Mouse (Mus musculus) forebrain, embryonic 16.5 days (tissue): ENCODE measurements around the gene Zbtb44. TPM values are rescaled to one million over a fixed set of nuclear protein-coding genes. Genes with fewer than 3 reads are reported as not detected.

ENCODE experiments used
- ATAC-seq: fragments of 200-750 bp; cut with Nextera tagmentation; 2 replicates; pipeline ENCODE4 v1.8.0; 2017; ENCODE audit warnings: mild to moderate bottlenecking, moderate library complexity
- H3K27ac ChIP-seq: fragments of 300-500 bp; sonication (generic); 2 replicates; pipeline ENCODE4 v1.5.1; 2014; ENCODE audit warnings: low read length, control low read depth
- H3K27me3 ChIP-seq: fragments of 300-500 bp; sonication (generic); replicated peaks from 2 replicates; pipeline ENCODE4 v1.6.1; 2014; ENCODE audit warnings: low read length; ENCODE audit not compliant: control insufficient read depth, insufficient read depth
- H3K36me3 ChIP-seq: fragments of 300-500 bp; sonication (generic); 2 replicates; pipeline ENCODE4 v1.6.1; 2014; ENCODE audit not compliant: control insufficient read depth, insufficient read depth
- H3K4me1 ChIP-seq: fragments of 300-500 bp; sonication (generic); replicated peaks from 2 replicates; pipeline ENCODE4 v1.6.1; 2014; ENCODE audit warnings: low read length; ENCODE audit not compliant: control insufficient read depth, insufficient read depth
- H3K4me2 ChIP-seq: fragments of 300-500 bp; sonication (generic); 2 replicates; pipeline ENCODE4 v1.6.1; 2014; ENCODE audit warnings: mild to moderate bottlenecking, low read length, control low read depth
- H3K4me3 ChIP-seq: fragments of 300-500 bp; sonication (generic); replicated peaks from 2 replicates; pipeline ENCODE4 v1.5.1; 2014; ENCODE audit warnings: mild to moderate bottlenecking, low read length, control low read depth
- H3K9ac ChIP-seq: fragments of 300-500 bp; sonication (generic); replicated peaks from 2 replicates; pipeline ENCODE4 v1.6.1; 2014; ENCODE audit warnings: low read depth, low read length, control low read depth
- H3K9me3 ChIP-seq: fragments of 300-500 bp; sonication (generic); 2 replicates; pipeline ENCODE4 v1.6.1; 2016; ENCODE audit warnings: low read length; ENCODE audit not compliant: control insufficient read depth
- WGBS: fragments of 180-500 bp; shearing (Covaris S2); extraction: QIAGEN DNeasy Blood & Tissue Kit; methylation state at CpG from one replicate; pipeline ENCODE4 v1.1.7; 2014; 5-methylcytosine and 5-hydroxymethylcytosine counted together
- polyA plus RNA-seq: library from polyadenylated mRNA; unstranded; fragments of >200 nt; fragmentation: Nextera tagmentation; extraction: Ambion mirVana; gene quantifications from 2 replicates; pipeline ENCODE4 v1.2.1, GENCODE M21; 2015

The Zbtb44 gene
- polyA plus RNA-seq, 1 experiment from 2014 or later, result 4.3 TPM

GRCm38 (mm10) chr9:31011533-31011932 is 18.9 kb upstream of the Zbtb44 start:
- no peak overlapping the region for H3K4me2 ChIP-seq
- no peaks in the 10 kb centered on the region for H3K4me1 ChIP-seq
- no peaks in the 10 kb centered on the region for H3K9me3 ChIP-seq
- no peaks in the 10 kb centered on the region for H3K36me3 ChIP-seq
- 44% methylated on average over 1 of the region's 1 CpGs for WGBS
- no peak for ATAC-seq
- no peaks in the 10 kb centered on the region for H3K27me3 ChIP-seq
- no peak overlapping the region for H3K4me3 ChIP-seq
- H3K9ac ChIP-seq, result no peak overlapping the region
- no peak overlapping the region for H3K27ac ChIP-seq

- Histone ChIP-seq H3K4me3 (no peak overlapping the region), H3K9me3 (no peaks in the 10 kb centered on the region), H3K4me2 (no peak overlapping the region), H3K4me1 (no peaks in the 10 kb centered on the region), H3K9ac (no peak overlapping the region), H3K27ac (no peak overlapping the region), H3K27me3 (no peaks in the 10 kb centered on the region), H3K36me3 (no peaks in the 10 kb centered on the region)
- WGBS, result 86% methylated on average over 4 of the region's 4 CpGs
- no peak for ATAC-seq
These were observed 17.8 kb upstream of the Zbtb44 start for GRCm38 (mm10) chr9:31012674-31013073.

GRCm38 (mm10) chr9:31013415-31013814 is 17.0 kb upstream of the Zbtb44 start:
- WGBS, result 89% methylated on average over 4 of the region's 4 CpGs
- Histone ChIP-seq H3K4me1 (no peaks in the 10 kb centered on the region), H3K27me3 (no peaks in the 10 kb centered on the region), H3K9ac (no peak overlapping the region), H3K36me3 (no peaks in the 10 kb centered on the region), H3K4me2 (no peak overlapping the region), H3K9me3 (no peaks in the 10 kb centered on the region), H3K27ac (no peak overlapping the region), H3K4me3 (no peak overlapping the region)
- ATAC-seq, result no peak

GRCm38 (mm10) chr9:31017616-31018015 is 12.8 kb upstream of the Zbtb44 start:
- no peaks in the 10 kb centered on the region for H3K36me3 ChIP-seq
- no peak overlapping the region for H3K27ac ChIP-seq
- H3K9ac ChIP-seq, result no peak overlapping the region
- H3K4me1 ChIP-seq, result no peaks in the 10 kb centered on the region
- WGBS, result 55% methylated on average over 4 of the region's 4 CpGs
- H3K9me3 ChIP-seq, result no peaks in the 10 kb centered on the region
- no peak overlapping the region for H3K4me2 ChIP-seq
- no peak for ATAC-seq
- no peak overlapping the region for H3K4me3 ChIP-seq
- no peaks in the 10 kb centered on the region for H3K27me3 ChIP-seq

GRCm38 (mm10) chr9:31018158-31018557 is 12.3 kb upstream of the Zbtb44 start:
- no peaks in the 10 kb centered on the region for H3K36me3 ChIP-seq
- no peaks in the 10 kb centered on the region for H3K9me3 ChIP-seq
- 91% methylated on average over 3 of the region's 3 CpGs for WGBS
- H3K4me3 ChIP-seq, result no peak overlapping the region
- H3K27ac ChIP-seq, result no peak overlapping the region
- no peaks in the 10 kb centered on the region for H3K4me1 ChIP-seq
- H3K4me2 ChIP-seq, result no peak overlapping the region
- H3K9ac ChIP-seq, result no peak overlapping the region
- no peak for ATAC-seq
- no peaks in the 10 kb centered on the region for H3K27me3 ChIP-seq

GRCm38 (mm10) chr9:31018705-31019104 is 11.7 kb upstream of the Zbtb44 start:
- no peaks in the 10 kb centered on the region for H3K4me1 ChIP-seq
- no peak overlapping the region for H3K27ac ChIP-seq

GRCm38 (mm10) chr9:31028251-31028650 is 2.2 kb upstream of the Zbtb44 start:
- no peak overlapping the region for H3K27ac ChIP-seq
- H3K9me3 ChIP-seq, result no peaks in the 10 kb centered on the region
- H3K36me3 ChIP-seq, result no peaks in the 10 kb centered on the region
- 84% methylated on average over 4 of the region's 4 CpGs for WGBS
- no peak overlapping the region for H3K9ac ChIP-seq
- no peak overlapping the region for H3K4me3 ChIP-seq
- H3K27me3 ChIP-seq, result no peaks in the 10 kb centered on the region
- no peak for ATAC-seq
- H3K4me2 ChIP-seq, result no peak overlapping the region
- H3K4me1 ChIP-seq, result peaks cover 13% of the 10 kb centered on the region

More at GRCm38 (mm10) chr9:31018705-31019104, 11.7 kb upstream of the Zbtb44 start:
- H3K9ac ChIP-seq, result no peak overlapping the region
- no peaks in the 10 kb centered on the region for H3K27me3 ChIP-seq
- ATAC-seq, result no peak
- H3K36me3 ChIP-seq, result no peaks in the 10 kb centered on the region
- no peak overlapping the region for H3K4me3 ChIP-seq
- H3K9me3 ChIP-seq, result no peaks in the 10 kb centered on the region
- no peak overlapping the region for H3K4me2 ChIP-seq

- ATAC-seq, result peak; percentile 98
These were observed 513 bp upstream of the Zbtb44 start for GRCm38 (mm10) chr9:31029751-31030511.

GRCm38 (mm10) chr9:31031414-31031843 is 985 bp downstream of the Zbtb44 start:
- Histone ChIP-seq H3K9me3 (no peaks in the 10 kb centered on the region), H3K9ac (peak overlapping the region; percentile 98)

More at GRCm38 (mm10) chr9:31029751-31030511, 513 bp upstream of the Zbtb44 start:
- H3K4me3 ChIP-seq, result peak overlapping the region; percentile 95
- H3K4me1 ChIP-seq, result peaks cover 13% of the 10 kb centered on the region
- H3K27me3 ChIP-seq, result no peaks in the 10 kb centered on the region
- no peaks in the 10 kb centered on the region for H3K9me3 ChIP-seq
- no peaks in the 10 kb centered on the region for H3K36me3 ChIP-seq
- WGBS, result under 1% methylated on average over 51 of the region's 57 CpGs
- peak overlapping the region; percentile 68 for H3K4me2 ChIP-seq
- H3K27ac ChIP-seq, result peak overlapping the region; percentile 96
- H3K9ac ChIP-seq, result peak overlapping the region; percentile 98

More at GRCm38 (mm10) chr9:31031414-31031843, 985 bp downstream of the Zbtb44 start:
- no peak overlapping the region for H3K27ac ChIP-seq
- peak overlapping the region; percentile 68 for H3K4me2 ChIP-seq
- 16% methylated on average over 8 of the region's 8 CpGs for WGBS
- H3K27me3 ChIP-seq, result no peaks in the 10 kb centered on the region
- H3K4me1 ChIP-seq, result peaks cover 13% of the 10 kb centered on the region
- no peak for ATAC-seq
- no peaks in the 10 kb centered on the region for H3K36me3 ChIP-seq
- peak overlapping the region; percentile 95 for H3K4me3 ChIP-seq
